Mouse (Mus musculus): ENCODE measurements around the gene Asprv1. TPM values are rescaled to one million over a fixed set of nuclear protein-coding genes. Genes with fewer than 3 reads are reported as not detected.

Asprv1 gene
- polyA plus RNA-seq, 1 experiment from 2014 or later = 0.29 TPM

- 16% methylated on average over 2 of the region's 2 CpGs for WGBS
- Histone ChIP-seq H3K4me3 (no peak overlapping the region), H3K36me3 (peaks cover 35% of the 10 kb centered on the region), H3K27me3 (no peaks in the 10 kb centered on the region), H3K4me1 (peaks cover 24% of the 10 kb centered on the region), H3K4me2 (replicated peaks) (no peak overlapping the region), H3K9ac (replicated peaks) (no peak overlapping the region), H3K27ac (replicated peaks) (peak overlapping the region; percentile 36; the same call in 1 of the 2 replicates), H3K9me3 (no peaks in the 10 kb centered on the region)
- ATAC-seq (ENCODE audit: low FRiP score, low read depth) = no peak
These were observed 42.9 kb downstream of the Asprv1 start for GRCm38 (mm10) chr6:86670873-86671272.

- 85% methylated on average over 6 of the region's 6 CpGs for WGBS
- no peak for ATAC-seq (ENCODE audit: low FRiP score, low read depth)
- peaks cover 86% of the 10 kb centered on the region for H3K36me3 ChIP-seq
- no peak overlapping the region for H3K9ac ChIP-seq (replicated peaks)
- H3K4me1 ChIP-seq = peaks cover 5% of the 10 kb centered on the region
- no peak overlapping the region for H3K4me3 ChIP-seq
- H3K9me3 ChIP-seq = no peaks in the 10 kb centered on the region
- H3K27me3 ChIP-seq = no peaks in the 10 kb centered on the region
- H3K4me2 ChIP-seq (replicated peaks) = no peak overlapping the region
- no peak overlapping the region for H3K27ac ChIP-seq (replicated peaks)
These were observed 50.4 kb downstream of the Asprv1 start for GRCm38 (mm10) chr6:86678341-86678740.

Other genes starting within 250 kb of the Asprv1 start
- gene Pcyox1, start 231.0 kb upstream of the Asprv1 start, polyA plus RNA-seq (2016; fragmentation: Nextera tagmentation; extraction: Ambion mirVana) = 128 and 129 TPM in 2 replicates
- gene Tia1, start 223.9 kb upstream of the Asprv1 start, polyA plus RNA-seq (2016; fragmentation: Nextera tagmentation; extraction: Ambion mirVana) = 356 and 362 TPM in 2 replicates
- 0.68 and 0.81 TPM in 2 replicates for gene Gm44790, start 201.5 kb upstream of the Asprv1 start, polyA plus RNA-seq (2016; fragmentation: Nextera tagmentation; extraction: Ambion mirVana)
- 26.6 and 30.6 TPM in 2 replicates for gene C87436, start 189.8 kb upstream of the Asprv1 start, polyA plus RNA-seq (2016; fragmentation: Nextera tagmentation; extraction: Ambion mirVana)
- gene Pcbp1, start 101.8 kb upstream of the Asprv1 start, polyA plus RNA-seq (2016; fragmentation: Nextera tagmentation; extraction: Ambion mirVana) = 570 and 583 TPM in 2 replicates
- gene Mxd1, start 41.0 kb downstream of the Asprv1 start, polyA plus RNA-seq (2016; fragmentation: Nextera tagmentation; extraction: Ambion mirVana) = 30.3 and 31.1 TPM in 2 replicates
- 127 and 130 TPM in 2 replicates for gene Snrnp27, start 56.4 kb downstream of the Asprv1 start, polyA plus RNA-seq (2016; fragmentation: Nextera tagmentation; extraction: Ambion mirVana)
- gene Gmcl1, start 105.2 kb downstream of the Asprv1 start, polyA plus RNA-seq (2016; fragmentation: Nextera tagmentation; extraction: Ambion mirVana) = 50.8 and 51.2 TPM in 2 replicates
- 6.1 and 6.2 TPM in 2 replicates for gene Anxa4, start 165.4 kb downstream of the Asprv1 start, polyA plus RNA-seq (2016; fragmentation: Nextera tagmentation; extraction: Ambion mirVana)
- 30.6 and 35.8 TPM in 2 replicates for gene Aak1, start 221.4 kb downstream of the Asprv1 start, polyA plus RNA-seq (2016; fragmentation: Nextera tagmentation; extraction: Ambion mirVana)